ENCODE assay signal across 8 mouse cellular contexts in the genomic region with DNA sequence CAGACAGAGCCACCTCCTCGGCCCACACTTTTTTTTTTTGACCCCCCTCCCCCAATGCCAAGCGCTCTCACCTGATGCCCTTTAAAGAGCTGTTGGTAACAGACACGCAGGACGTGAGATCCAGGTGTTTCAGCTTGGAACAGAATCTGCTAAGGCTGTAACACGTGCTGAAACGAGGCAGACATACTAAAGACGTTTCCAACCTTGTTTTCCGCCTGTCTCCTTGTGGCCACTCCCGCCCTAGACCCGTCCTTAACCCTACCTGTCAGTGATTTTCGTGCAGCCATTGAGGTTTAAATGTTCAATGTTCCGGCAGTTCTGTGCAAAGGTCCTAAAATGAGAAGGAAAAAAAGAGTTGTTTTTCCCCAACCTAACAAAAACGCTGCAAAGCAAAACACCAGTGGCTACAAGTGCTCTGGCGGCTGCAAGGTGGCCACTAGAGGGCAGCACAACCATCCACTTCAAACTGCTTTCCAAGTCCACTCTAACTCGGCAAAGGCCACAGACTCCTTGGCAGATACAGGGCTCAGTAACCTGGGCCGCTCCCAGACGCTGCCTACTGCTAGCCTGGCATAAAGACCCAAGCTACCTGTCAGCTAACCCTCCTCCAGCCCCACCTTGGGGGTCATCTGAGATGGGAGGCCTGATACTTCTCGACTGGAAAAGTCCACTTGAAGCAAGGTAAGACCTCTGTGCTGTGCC. TPM values are rescaled to one million over a fixed set of nuclear protein-coding genes. Genes with fewer than 3 reads are reported as not detected.
A peak's percentile ranks its signal among the peaks of the same experiment; 100 is the strongest.
DNase-seq lines count a peak whose midpoint lies in the region; ATAC-seq and TF ChIP-seq lines count a peak whose summit lies in the region.

No protein-coding gene starts in this region.

- no peaks in the 10 kb centered on the region for H3K27me3 ChIP-seq in embryonic facial prominence, embryonic 14.5 days (replicated peaks; ENCODE audit: control insufficient read depth, insufficient read depth, low read length)
- no peaks in the 10 kb centered on the region for H3K27me3 ChIP-seq in limb, embryonic 14.5 days (ENCODE audit: control insufficient read depth, insufficient read depth, low read length)
- H3K27me3 ChIP-seq in midbrain, postnatal 0 days (ENCODE audit: insufficient read depth, low read length), result no peaks in the 10 kb centered on the region

- peak; percentile 96 for TF ChIP-seq CTCF in midbrain, postnatal 0 days (IDR thresholded peaks at IDR 0.05)

- H3K27ac ChIP-seq in embryonic facial prominence, embryonic 14.5 days (replicated peaks; ENCODE audit: low read depth, low read length), result no peak overlapping the region
- no peak overlapping the region for H3K27ac ChIP-seq in limb, embryonic 14.5 days (replicated peaks; ENCODE audit: low read depth, low read length)
- no peak overlapping the region for H3K27ac ChIP-seq in midbrain, postnatal 0 days (ENCODE audit: low read depth, low read length)

- DNase-seq in 3T3-L1 (ENCODE audit: low read depth, low spot score), result peak; percentile 89
- peak; percentile 66 for DNase-seq in adrenal gland, postnatal 4 days (ENCODE audit: low spot score in 2 of 2)
- peak; percentile 91 for DNase-seq in embryonic facial prominence, embryonic 14.5 days (ENCODE audit: low spot score)
- DNase-seq in heart, adult 8-10 months (ENCODE audit: low spot score), result peak; percentile 67
- DNase-seq in kidney, adult 8-10 months, result peak; percentile 79 to 90
- DNase-seq in limb, embryonic 14.5 days (ENCODE audit: low spot score), result peak; percentile 88
- peak; percentile 92 for DNase-seq in midbrain, postnatal 0 days (ENCODE audit: low spot score)
- peak; percentile 60 to 75 for DNase-seq in spleen, postnatal 14 days (ENCODE audit: low spot score in 2 of 2)

- no peaks in the 10 kb centered on the region for H3K36me3 ChIP-seq in embryonic facial prominence, embryonic 14.5 days (ENCODE audit: control insufficient read depth, insufficient read depth, low read length)
- no peaks in the 10 kb centered on the region for H3K36me3 ChIP-seq in limb, embryonic 14.5 days (ENCODE audit: control insufficient read depth, insufficient read depth, low read length)
- peaks cover 13% of the 10 kb centered on the region for H3K36me3 ChIP-seq in midbrain, postnatal 0 days (ENCODE audit: insufficient read depth, low read length)

- no peak for TF ChIP-seq POLR2A in limb, embryonic 14.5 days (IDR thresholded peaks at IDR 0.05; ENCODE audit: borderline replicate concordance, extremely low read depth, insufficient read depth, insufficient read length)

- peaks cover 5% of the 10 kb centered on the region; the same call in 1 of the 2 replicates for H3K4me1 ChIP-seq in embryonic facial prominence, embryonic 14.5 days (ENCODE audit: control insufficient read depth, insufficient read depth, low read length)
- H3K4me1 ChIP-seq in limb, embryonic 14.5 days (ENCODE audit: control insufficient read depth, insufficient read depth, low read length), result no peaks in the 10 kb centered on the region
- no peaks in the 10 kb centered on the region for H3K4me1 ChIP-seq in midbrain, postnatal 0 days (ENCODE audit: insufficient read depth, low read length)

- H3K4me3 ChIP-seq in embryonic facial prominence, embryonic 14.5 days (ENCODE audit: low read depth, low read length), result peak overlapping the region; percentile 23
- peak overlapping the region; percentile 24 for H3K4me3 ChIP-seq in limb, embryonic 14.5 days (replicated peaks; ENCODE audit: low read length)
- no peak overlapping the region for H3K4me3 ChIP-seq in midbrain, postnatal 0 days (ENCODE audit: low read depth, low read length)

- H3K4me2 ChIP-seq in embryonic facial prominence, embryonic 14.5 days (ENCODE audit: low read depth, low read length), result peak overlapping the region; percentile 49
- peak overlapping the region; percentile 51 for H3K4me2 ChIP-seq in limb, embryonic 14.5 days (replicated peaks; ENCODE audit: low read depth, low read length, severe bottlenecking)
- H3K4me2 ChIP-seq in midbrain, postnatal 0 days (ENCODE audit: low read depth, low read length, poor library complexity, severe bottlenecking), result no peak overlapping the region

- H3K9me3 ChIP-seq in embryonic facial prominence, embryonic 14.5 days (ENCODE audit: control insufficient read depth, low read length), result no peaks in the 10 kb centered on the region
- no peaks in the 10 kb centered on the region for H3K9me3 ChIP-seq in limb, embryonic 14.5 days (ENCODE audit: control insufficient read depth, low read length)
- H3K9me3 ChIP-seq in midbrain, postnatal 0 days (ENCODE audit: low read length), result no peaks in the 10 kb centered on the region

- 24% methylated on average over 18 of the region's 18 CpGs for WGBS in embryonic facial prominence, embryonic 14.5 days
- WGBS in limb, embryonic 14.5 days, result 17% methylated on average over 18 of the region's 18 CpGs
- 27% methylated on average over 18 of the region's 18 CpGs for WGBS in midbrain, postnatal 0 days

- peak overlapping the region; percentile 45; the same call in 1 of the 2 replicates for H3K9ac ChIP-seq in embryonic facial prominence, embryonic 14.5 days (ENCODE audit: low read depth, low read length)
- H3K9ac ChIP-seq in limb, embryonic 14.5 days (ENCODE audit: low read depth, low read length, severe bottlenecking), result peak overlapping the region; percentile 9; the same call in 1 of the 2 replicates
- no peak overlapping the region for H3K9ac ChIP-seq in midbrain, postnatal 0 days (replicated peaks; ENCODE audit: low read length, poor library complexity, severe bottlenecking)

- ATAC-seq in embryonic facial prominence, embryonic 14.5 days (ENCODE audit: low read depth), result peak; percentile 82
- peak; percentile 79 for ATAC-seq in limb, embryonic 14.5 days (ENCODE audit: low FRiP score, low read depth)
- peak; percentile 74; the same call in 1 of the 2 replicates for ATAC-seq in midbrain, postnatal 0 days (ENCODE audit: low FRiP score)

RNA-seq across cellular contexts. Expression of a gene that starts 55.3 kb away (rescaled TPM):
- 1 to 10 TPM; 4.9 to 5.7 TPM for total RNA-seq in adrenal gland, postnatal 4 days (2021)
- polyA plus RNA-seq in embryonic facial prominence, embryonic 14.5 days (2014; fragmentation: Nextera tagmentation; extraction: Ambion mirVana), result 6.8 and 8.4 TPM in 2 replicates
- 1 to 10 TPM; 1.2 to 2.5 (median 1.5) TPM for total RNA-seq in heart, adult 8-10 months (2022)
- 8.3 and 11.7 TPM in 2 replicates for polyA plus RNA-seq in limb, embryonic 14.5 days (2012; rRNA removed)
- 4.2 and 4.6 TPM in 2 replicates for polyA plus RNA-seq in limb, embryonic 14.5 days (2014; fragmentation: Nextera tagmentation; extraction: Ambion mirVana)
- 43.4 and 44.2 TPM in 2 replicates for total RNA-seq in midbrain, postnatal 0 days (2014; rRNA removed)
- polyA plus RNA-seq in midbrain, postnatal 0 days (2015; fragmentation: Nextera tagmentation; extraction: Ambion mirVana), result 33.1 and 35.7 TPM in 2 replicates

RNA-seq across cellular contexts. Expression of a gene that starts 60.0 kb away (rescaled TPM):
- total RNA-seq in adrenal gland, postnatal 4 days (2021), result 10 to 100 TPM; 89.4 to 90.8 TPM
- polyA plus RNA-seq in embryonic facial prominence, embryonic 14.5 days (2014; fragmentation: Nextera tagmentation; extraction: Ambion mirVana), result 35.1 and 40.7 TPM in 2 replicates
- total RNA-seq in heart, adult 8-10 months (2022), result 10 to 100 TPM; 20.7 to 25.6 (median 24.0) TPM
- 154 and 159 TPM in 2 replicates for polyA plus RNA-seq in limb, embryonic 14.5 days (2012; rRNA removed)
- polyA plus RNA-seq in limb, embryonic 14.5 days (2014; fragmentation: Nextera tagmentation; extraction: Ambion mirVana), result 42.0 and 49.9 TPM in 2 replicates
- 68.4 and 80.5 TPM in 2 replicates for total RNA-seq in midbrain, postnatal 0 days (2014; rRNA removed)
- 17.2 and 19.2 TPM in 2 replicates for polyA plus RNA-seq in midbrain, postnatal 0 days (2015; fragmentation: Nextera tagmentation; extraction: Ambion mirVana)
